Mouse (Mus musculus): Measurements from ENCODE around the gene Il1rl1.

DNA sequence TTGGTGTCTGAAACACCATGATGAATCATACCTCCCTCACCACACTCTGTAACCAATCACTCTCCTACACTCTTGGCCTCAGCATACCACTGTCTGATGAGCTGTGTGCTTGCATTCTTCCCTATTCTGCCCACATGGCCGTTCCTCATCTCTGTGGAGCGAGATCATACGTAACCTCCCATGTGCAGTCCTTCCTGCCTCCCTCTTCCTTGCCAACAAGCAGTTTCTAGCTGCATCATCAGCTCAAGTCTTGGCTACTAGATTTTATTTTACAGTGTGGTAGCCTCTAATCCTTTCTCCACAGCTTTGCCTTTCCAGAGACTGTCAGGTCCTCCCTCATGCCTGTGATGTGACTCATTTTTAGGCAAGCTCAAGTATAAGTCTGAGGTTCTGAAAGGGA lies 15.4 kb downstream of the Il1rl1 start:
- TF ChIP-seq CTCF (IDR thresholded peaks at IDR 0.05; ENCODE audit: low read depth, low read length): no peak
- TF ChIP-seq POLR2A (IDR thresholded peaks at IDR 0.05; ENCODE audit: borderline replicate concordance, low read depth, low read length): no peak
